Mouse (Mus musculus): ENCODE results near the gene Lhfp. TPM values are rescaled to one million over a fixed set of nuclear protein-coding genes. Genes with fewer than 3 reads are reported as not detected.

Gene Lhfp
- polyA plus RNA-seq, 1 experiment, result 17.8 TPM

- Histone ChIP-seq H3K36me3 (ENCODE audit: control insufficient read depth, insufficient read depth) (no peaks in the 10 kb centered on the region), H3K27me3 (ENCODE audit: control insufficient read depth, insufficient read depth, insufficient read length) (no peaks in the 10 kb centered on the region), H3K4me3 (no peak overlapping the region), H3K4me2 (ENCODE audit: low read depth) (no peak overlapping the region), H3K79me2 (ENCODE audit: control insufficient read depth, insufficient read depth) (no peaks in the 10 kb centered on the region), H3ac (ENCODE audit: control insufficient read depth, insufficient read length) (no peak overlapping the region)
- TF ChIP-seq MYOG (IDR thresholded peaks at IDR 0.05; ENCODE audit: control insufficient read depth in 1 of 3, insufficient read depth in 1 of 3, insufficient read length in 2 of 3, low read depth in 2 of 3), result no peak
- no peak for TF ChIP-seq SRF (IDR thresholded peaks at IDR 0.05; ENCODE audit: control insufficient read depth, insufficient read length, low read depth)
- no peak for TF ChIP-seq TCF12 (IDR thresholded peaks at IDR 0.05; ENCODE audit: insufficient read depth, poor library complexity, severe bottlenecking)
Observed at GRCm38 (mm10) chr3:53253223-53253832, 212.0 kb downstream of the Lhfp start.

GRCm38 (mm10) chr3:53258657-53259158 lies 217.4 kb downstream of the Lhfp start:
- Histone ChIP-seq H3K79me2 (ENCODE audit: control insufficient read depth, insufficient read depth) (no peaks in the 10 kb centered on the region), H3K4me2 (ENCODE audit: low read depth) (peak overlapping the region; percentile 34), H3K27me3 (ENCODE audit: control insufficient read depth, insufficient read depth, insufficient read length) (no peaks in the 10 kb centered on the region), H3ac (ENCODE audit: control insufficient read depth, insufficient read length) (no peak overlapping the region), H3K36me3 (ENCODE audit: control insufficient read depth, insufficient read depth) (no peaks in the 10 kb centered on the region), H3K4me3 (no peak overlapping the region)
- TF ChIP-seq REST (IDR thresholded peaks at IDR 0.05; ENCODE audit: insufficient read depth, insufficient read length) (no peak), MYOD1 (IDR thresholded peaks at IDR 0.05; ENCODE audit: control insufficient read depth in 1 of 3, insufficient read length in 2 of 3, low read depth in 2 of 3) (no peak), SRF (IDR thresholded peaks at IDR 0.05; ENCODE audit: control insufficient read depth, insufficient read length, low read depth) (no peak), POLR2A (IDR thresholded peaks at IDR 0.05; ENCODE audit: insufficient read length, low read depth) (no peak), E2F4 (IDR thresholded peaks at IDR 0.05; ENCODE audit: insufficient read depth) (no peak), USF1 (IDR thresholded peaks at IDR 0.05; ENCODE audit: low read depth) (no peak), POLR2AphosphoS2 (IDR thresholded peaks at IDR 0.05; ENCODE audit: insufficient read length, low read depth) (no peak), MAX (IDR thresholded peaks at IDR 0.05; ENCODE audit: low read depth) (no peak), CEBPB (IDR thresholded peaks at IDR 0.05; ENCODE audit: insufficient read depth, poor library complexity, severe bottlenecking) (no peak), TCF3 (IDR thresholded peaks at IDR 0.05; ENCODE audit: insufficient read length, low read depth) (no peak), TCF12 (IDR thresholded peaks at IDR 0.05; ENCODE audit: insufficient read depth, poor library complexity, severe bottlenecking) (no peak), MYOG (IDR thresholded peaks at IDR 0.05; ENCODE audit: control insufficient read depth in 1 of 3, insufficient read depth in 1 of 3, insufficient read length in 2 of 3, low read depth in 2 of 3) (no peak)

DNA sequence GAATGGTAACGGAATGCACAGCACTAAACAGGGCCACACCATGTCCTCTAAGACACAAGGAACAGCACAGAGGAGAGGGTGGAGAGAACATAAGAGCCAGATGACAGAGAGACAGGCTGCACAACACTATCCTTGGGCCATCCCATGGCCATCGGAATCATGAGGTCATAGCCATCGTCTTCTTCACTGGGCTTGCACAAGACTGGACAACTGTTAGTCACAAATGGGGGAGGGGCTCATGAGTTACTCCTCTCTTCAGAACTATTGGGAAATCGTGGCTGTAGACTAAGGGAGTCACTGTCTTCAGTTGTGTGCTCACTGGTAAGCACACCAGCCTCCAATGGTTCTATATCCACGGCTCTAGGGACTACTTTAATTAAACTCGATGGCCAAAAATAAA lies 224.8 kb downstream of the Lhfp start:
- Histone ChIP-seq H3K4me3 (no peak overlapping the region), H3K4me2 (ENCODE audit: low read depth) (no peak overlapping the region), H3K79me2 (ENCODE audit: control insufficient read depth, insufficient read depth) (no peaks in the 10 kb centered on the region), H3ac (ENCODE audit: control insufficient read depth, insufficient read length) (no peak overlapping the region), H3K36me3 (ENCODE audit: control insufficient read depth, insufficient read depth) (no peaks in the 10 kb centered on the region), H3K27me3 (ENCODE audit: control insufficient read depth, insufficient read depth, insufficient read length) (no peaks in the 10 kb centered on the region)
- TF ChIP-seq REST (IDR thresholded peaks at IDR 0.05; ENCODE audit: insufficient read depth, insufficient read length), result no peak
- no peak for TF ChIP-seq TCF3 (IDR thresholded peaks at IDR 0.05; ENCODE audit: insufficient read length, low read depth)
- no peak for TF ChIP-seq MAX (IDR thresholded peaks at IDR 0.05; ENCODE audit: low read depth)
- no peak for TF ChIP-seq POLR2A (IDR thresholded peaks at IDR 0.05; ENCODE audit: insufficient read length, low read depth)
- TF ChIP-seq MYOG (IDR thresholded peaks at IDR 0.05; ENCODE audit: control insufficient read depth in 1 of 3, insufficient read depth in 1 of 3, insufficient read length in 2 of 3, low read depth in 2 of 3), result no peak
- no peak for TF ChIP-seq SRF (IDR thresholded peaks at IDR 0.05; ENCODE audit: control insufficient read depth, insufficient read length, low read depth)
- TF ChIP-seq TCF12 (IDR thresholded peaks at IDR 0.05; ENCODE audit: insufficient read depth, poor library complexity, severe bottlenecking), result no peak
- TF ChIP-seq POLR2AphosphoS2 (IDR thresholded peaks at IDR 0.05; ENCODE audit: insufficient read length, low read depth), result no peak
- TF ChIP-seq USF1 (IDR thresholded peaks at IDR 0.05; ENCODE audit: low read depth), result no peak
- TF ChIP-seq E2F4 (IDR thresholded peaks at IDR 0.05; ENCODE audit: insufficient read depth), result no peak
- no peak for TF ChIP-seq CEBPB (IDR thresholded peaks at IDR 0.05; ENCODE audit: insufficient read depth, poor library complexity, severe bottlenecking)
- TF ChIP-seq MYOD1 (IDR thresholded peaks at IDR 0.05; ENCODE audit: control insufficient read depth in 1 of 3, insufficient read length in 2 of 3, low read depth in 2 of 3), result no peak

DNA sequence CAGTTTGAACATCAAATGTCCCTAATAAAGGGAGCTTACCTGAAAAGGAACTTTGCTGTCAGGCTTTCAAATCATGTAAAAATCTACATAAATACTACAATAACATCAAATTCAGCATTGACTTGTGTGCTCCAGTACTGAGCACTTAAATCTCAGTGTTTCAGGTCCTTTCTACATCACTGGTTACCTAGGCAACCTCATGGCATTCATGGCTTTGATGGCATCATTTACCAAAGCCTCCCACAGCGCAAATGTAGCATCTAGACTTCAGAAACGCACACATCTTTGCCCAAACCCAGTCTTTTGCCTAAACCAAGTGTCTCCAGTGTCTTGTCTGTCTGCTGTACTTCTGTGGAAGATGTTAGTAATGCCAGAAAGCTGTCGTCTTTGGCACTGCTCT lies 225.7 kb downstream of the Lhfp start:
- Histone ChIP-seq H3K4me3 (no peak overlapping the region), H3K36me3 (ENCODE audit: control insufficient read depth, insufficient read depth) (no peaks in the 10 kb centered on the region), H3K4me2 (ENCODE audit: low read depth) (no peak overlapping the region), H3K79me2 (ENCODE audit: control insufficient read depth, insufficient read depth) (no peaks in the 10 kb centered on the region), H3K27me3 (ENCODE audit: control insufficient read depth, insufficient read depth, insufficient read length) (no peaks in the 10 kb centered on the region), H3ac (ENCODE audit: control insufficient read depth, insufficient read length) (no peak overlapping the region)
- TF ChIP-seq SRF (IDR thresholded peaks at IDR 0.05; ENCODE audit: control insufficient read depth, insufficient read length, low read depth) (no peak), E2F4 (IDR thresholded peaks at IDR 0.05; ENCODE audit: insufficient read depth) (no peak), POLR2AphosphoS2 (IDR thresholded peaks at IDR 0.05; ENCODE audit: insufficient read length, low read depth) (no peak), MYOD1 (IDR thresholded peaks at IDR 0.05; ENCODE audit: control insufficient read depth in 1 of 3, insufficient read length in 2 of 3, low read depth in 2 of 3) (no peak), TCF12 (IDR thresholded peaks at IDR 0.05; ENCODE audit: insufficient read depth, poor library complexity, severe bottlenecking) (no peak), USF1 (IDR thresholded peaks at IDR 0.05; ENCODE audit: low read depth) (no peak)

DNA sequence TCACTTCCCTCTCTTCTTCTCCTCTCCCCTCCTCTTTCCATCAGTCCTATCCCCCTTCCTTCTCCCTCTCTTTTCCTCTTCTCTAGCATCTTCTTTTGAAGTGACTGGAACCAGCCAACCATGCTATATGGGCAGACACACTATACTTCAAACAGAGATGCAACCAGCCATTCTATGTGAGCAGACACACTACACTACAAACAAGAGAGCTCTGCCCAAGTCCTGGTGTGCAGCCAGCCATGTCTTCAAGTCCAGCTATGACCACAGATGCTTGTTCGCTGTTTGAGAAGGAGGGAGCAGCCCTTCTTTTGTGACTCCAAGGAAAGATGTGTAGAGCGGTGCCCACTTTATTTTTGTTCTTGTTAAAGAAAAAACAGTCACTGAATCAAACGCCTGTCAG lies 231.9 kb downstream of the Lhfp start:
- TF ChIP-seq MAX (IDR thresholded peaks at IDR 0.05; ENCODE audit: low read depth) (no peak), REST (IDR thresholded peaks at IDR 0.05; ENCODE audit: insufficient read depth, insufficient read length) (no peak), POLR2A (IDR thresholded peaks at IDR 0.05; ENCODE audit: insufficient read length, low read depth) (no peak), SRF (IDR thresholded peaks at IDR 0.05; ENCODE audit: control insufficient read depth, insufficient read length, low read depth) (no peak), MYOG (IDR thresholded peaks at IDR 0.05; ENCODE audit: control insufficient read depth in 1 of 3, insufficient read depth in 1 of 3, insufficient read length in 2 of 3, low read depth in 2 of 3) (no peak), MYOD1 (IDR thresholded peaks at IDR 0.05; ENCODE audit: control insufficient read depth in 1 of 3, insufficient read length in 2 of 3, low read depth in 2 of 3) (no peak), E2F4 (IDR thresholded peaks at IDR 0.05; ENCODE audit: insufficient read depth) (no peak), USF1 (IDR thresholded peaks at IDR 0.05; ENCODE audit: low read depth) (no peak), POLR2AphosphoS2 (IDR thresholded peaks at IDR 0.05; ENCODE audit: insufficient read length, low read depth) (no peak), TCF3 (IDR thresholded peaks at IDR 0.05; ENCODE audit: insufficient read length, low read depth) (no peak), CEBPB (IDR thresholded peaks at IDR 0.05; ENCODE audit: insufficient read depth, poor library complexity, severe bottlenecking) (no peak), TCF12 (IDR thresholded peaks at IDR 0.05; ENCODE audit: insufficient read depth, poor library complexity, severe bottlenecking) (no peak)
- no peaks in the 10 kb centered on the region for H3K27me3 ChIP-seq (ENCODE audit: control insufficient read depth, insufficient read depth, insufficient read length)
- H3K79me2 ChIP-seq (ENCODE audit: control insufficient read depth, insufficient read depth), result no peaks in the 10 kb centered on the region
- no peak overlapping the region for H3ac ChIP-seq (ENCODE audit: control insufficient read depth, insufficient read length)
- no peaks in the 10 kb centered on the region for H3K36me3 ChIP-seq (ENCODE audit: control insufficient read depth, insufficient read depth)
- no peak overlapping the region for H3K4me2 ChIP-seq (ENCODE audit: low read depth)
- H3K4me3 ChIP-seq, result no peak overlapping the region

All from myocyte (in vitro differentiated cells).